13 mouse cellular contexts compared by ENCODE assay signal in genomic region chr5:139418633-139419032, GRCm38 (mm10). TPM values are rescaled to one million over a fixed set of nuclear protein-coding genes. Genes with fewer than 3 reads are reported as not detected.
DNase-seq lines count a peak whose midpoint lies in the region; ATAC-seq and TF ChIP-seq lines count a peak whose summit lies in the region.
"Had no signal": no experiment of that assay in that cellular context is flagged by ENCODE, and none has a peak within 500 bp of the region (broad histone marks: within the 10 kb centered on the region; RNA-seq: fewer than 3 reads in every experiment).

No protein-coding gene starts in this region.

- WGBS in heart, postnatal 0 days: 14% methylated on average over 3 of the region's 3 CpGs
- 10% methylated on average over 3 of the region's 3 CpGs for WGBS in heart, embryonic 11.5 days (ENCODE audit: insufficient replicate concordance)
- WGBS in forebrain, embryonic 10.5 days: 43% methylated on average over 3 of the region's 3 CpGs
- 16% methylated on average over 3 of the region's 3 CpGs for WGBS in limb, embryonic 13.5 days
- WGBS in thymus, adult 2 months: 6% methylated on average over 3 of the region's 3 CpGs

- no peaks in the 10 kb centered on the region for H3K9me3 ChIP-seq in heart, postnatal 0 days (replicated peaks; ENCODE audit: control insufficient read depth, low read length)
- no peaks in the 10 kb centered on the region for H3K9me3 ChIP-seq in heart, embryonic 11.5 days (replicated peaks; ENCODE audit: control insufficient read depth, low read length)
- no peaks in the 10 kb centered on the region; the same call in 1 of the 2 replicates for H3K9me3 ChIP-seq in forebrain, embryonic 10.5 days
- no peaks in the 10 kb centered on the region; the same call in 1 of the 2 replicates for H3K9me3 ChIP-seq in limb, embryonic 13.5 days

- peaks cover 15% of the 10 kb centered on the region; the same call in 1 of the 2 replicates for H3K4me1 ChIP-seq in heart, postnatal 0 days (ENCODE audit: control insufficient read depth, insufficient read depth)
- H3K4me1 ChIP-seq in heart, embryonic 11.5 days (ENCODE audit: control insufficient read depth, insufficient read depth, low read length): peaks cover 14% of the 10 kb centered on the region
- H3K4me1 ChIP-seq in forebrain, embryonic 10.5 days: peaks cover 27% of the 10 kb centered on the region
- peaks cover 43% of the 10 kb centered on the region for H3K4me1 ChIP-seq in limb, embryonic 13.5 days
- peaks cover 38% of the 10 kb centered on the region for H3K4me1 ChIP-seq in thymus, adult 2 months (replicated peaks; ENCODE audit: control insufficient read depth, insufficient read depth, low read length)

- TF ChIP-seq CTCF in heart, postnatal 0 days (IDR thresholded peaks at IDR 0.05; ENCODE audit: low read depth): no peak
- no peak for TF ChIP-seq CTCF in thymus, adult 2 months (IDR thresholded peaks at IDR 0.05; ENCODE audit: borderline replicate concordance, control insufficient read depth, extremely low read depth, insufficient read depth, low read length, poor library complexity)

- peak overlapping the region; percentile 18; the same call in 1 of the 2 replicates for H3K27ac ChIP-seq in heart, postnatal 0 days (ENCODE audit: low read depth)
- no peak overlapping the region for H3K27ac ChIP-seq in heart, embryonic 11.5 days (ENCODE audit: low read depth, low read length)
- H3K27ac ChIP-seq in forebrain, embryonic 10.5 days: peak overlapping the region; percentile 54
- peak overlapping the region; percentile 28; the same call in 1 of the 2 replicates for H3K27ac ChIP-seq in limb, embryonic 13.5 days
- peak overlapping the region; percentile 75 for H3K27ac ChIP-seq in thymus, adult 2 months (ENCODE audit: control insufficient read depth, insufficient read depth, low read length)
- H3K27ac ChIP-seq: heart, adult 2 months had no signal

- ATAC-seq in heart, postnatal 0 days (ENCODE audit: insufficient read depth, low read depth): peak; percentile 52
- no peak for ATAC-seq in heart, embryonic 11.5 days (replicated peaks; ENCODE audit: insufficient number of reproducible peaks, low FRiP score, low TSS enrichment)
- ATAC-seq in limb, embryonic 13.5 days (ENCODE audit: low FRiP score, low read depth): peak; percentile 35
- ATAC-seq: CD4-positive, CD25-positive, alpha-beta regulatory T cell, adult 4 months had no signal

- DNase-seq in heart, postnatal 0 days (ENCODE audit: low spot score): peak; percentile 63
- DNase-seq in forebrain, embryonic 10.5 days (ENCODE audit: extremely low spot score, low spot score): no peak
- peak; percentile 66 for DNase-seq in thymus, adult 2 months
- no peak for DNase-seq in ovary, postnatal 10 days (ENCODE audit: low spot score)
- DNase-seq in left cerebral cortex, postnatal 10 days (ENCODE audit: extremely low spot score in 1 of 2, low spot score in 2 of 2): no peak
- DNase-seq in cerebellum, adult 8-10 months: no peak
- DNase-seq: heart, adult 2 months; lung, postnatal 10 days; right cerebral cortex, postnatal 14 days had no signal

- no peak for TF ChIP-seq EP300 in heart, postnatal 0 days (IDR thresholded peaks at IDR 0.05; ENCODE audit: low read depth)

- no peak overlapping the region; the same call in 1 of the 2 replicates for H3K4me2 ChIP-seq in heart, postnatal 0 days (ENCODE audit: low read depth, low read length)
- H3K4me2 ChIP-seq in heart, embryonic 11.5 days: no peak overlapping the region
- H3K4me2 ChIP-seq in limb, embryonic 13.5 days (replicated peaks): no peak overlapping the region

- H3K9ac ChIP-seq in heart, postnatal 0 days (replicated peaks; ENCODE audit: low read depth, low read length): no peak overlapping the region
- no peak overlapping the region for H3K9ac ChIP-seq in heart, embryonic 11.5 days (ENCODE audit: low read depth, low read length)
- H3K9ac ChIP-seq in limb, embryonic 13.5 days: 0 out of 2 replicates have a peak overlapping the region, but pooled peaks have one; percentile 20

- H3K4me3 ChIP-seq in heart, postnatal 0 days (ENCODE audit: low read depth, low read length): no peak overlapping the region
- H3K4me3 ChIP-seq in heart, embryonic 11.5 days (ENCODE audit: low read depth, low read length): no peak overlapping the region
- H3K4me3 ChIP-seq in forebrain, embryonic 10.5 days: no peak overlapping the region
- H3K4me3 ChIP-seq in limb, embryonic 13.5 days: no peak overlapping the region
- H3K4me3 ChIP-seq in thymus, adult 2 months (ENCODE audit: control insufficient read depth, insufficient read depth, low read length): no peak overlapping the region
- H3K4me3 ChIP-seq: heart, adult 2 months had no signal

- H3K27me3 ChIP-seq in heart, postnatal 0 days (ENCODE audit: control insufficient read depth, insufficient read depth, low read length): no peaks in the 10 kb centered on the region
- peaks cover 48% of the 10 kb centered on the region for H3K27me3 ChIP-seq in heart, embryonic 11.5 days (ENCODE audit: control insufficient read depth, insufficient read depth, low read length)
- H3K27me3 ChIP-seq in forebrain, embryonic 10.5 days (ENCODE audit: poor library complexity, severe bottlenecking): no peaks in the 10 kb centered on the region
- no peaks in the 10 kb centered on the region for H3K27me3 ChIP-seq in limb, embryonic 13.5 days
- no peaks in the 10 kb centered on the region for H3K27me3 ChIP-seq in thymus, adult 2 months (ENCODE audit: control insufficient read depth, insufficient read depth, low read length)

- H3K36me3 ChIP-seq in heart, postnatal 0 days (replicated peaks; ENCODE audit: control insufficient read depth, insufficient read depth, low read length): no peaks in the 10 kb centered on the region
- no peaks in the 10 kb centered on the region for H3K36me3 ChIP-seq in heart, embryonic 11.5 days (ENCODE audit: control insufficient read depth, insufficient read depth, low read length)
- peaks cover 23% of the 10 kb centered on the region for H3K36me3 ChIP-seq in forebrain, embryonic 10.5 days (replicated peaks)
- H3K36me3 ChIP-seq in limb, embryonic 13.5 days: peaks cover 15% of the 10 kb centered on the region; the same call in 1 of the 2 replicates
- no peaks in the 10 kb centered on the region for H3K36me3 ChIP-seq in thymus, adult 2 months (ENCODE audit: control insufficient read depth, insufficient read depth, low read length)

- TF ChIP-seq POLR2A in thymus, adult 2 months (IDR thresholded peaks at IDR 0.05; ENCODE audit: control insufficient read depth, extremely low read depth, insufficient read depth, low read length, poor library complexity): no peak

- intact Hi-C loops in left cerebral cortex, postnatal 10 days (cut with DNase I): no loop called here

RNA-seq across cellular contexts. Expression of gene Gper1, which starts 4.3 kb away (rescaled TPM):
- 1.3 and 4.5 TPM in 2 replicates for total RNA-seq in heart, postnatal 0 days (2014; rRNA removed; ENCODE audit: low replicate concordance)
- 1.0 and 2.0 TPM in 2 replicates for polyA plus RNA-seq in heart, postnatal 0 days (2015; fragmentation: Nextera tagmentation; extraction: Ambion mirVana)
- polyA plus RNA-seq in heart, embryonic 11.5 days (2014; fragmentation: Nextera tagmentation; extraction: Ambion mirVana): 0.57 and 0.72 TPM in 2 replicates
- 0.44 and 0.50 TPM in 2 replicates for polyA plus RNA-seq in forebrain, embryonic 10.5 days (2016; fragmentation: Nextera tagmentation; extraction: Ambion mirVana)
- polyA plus RNA-seq in limb, embryonic 13.5 days (2015; fragmentation: Nextera tagmentation; extraction: Ambion mirVana): 3.5 and 4.6 TPM in 2 replicates
- polyA plus RNA-seq in thymus, adult 2 months (2012; rRNA removed): 1.5 and 2.1 TPM in 2 replicates
- 1 to 10 TPM; 2.9 to 3.3 TPM for total RNA-seq in left cerebral cortex, postnatal 10 days (2021)
- total RNA-seq: common myeloid progenitor, adult 5-6 weeks had no signal
- polyA plus RNA-seq: CD4-positive, CD25-positive, alpha-beta regulatory T cell, adult 4 months had no signal

RNA-seq across cellular contexts. Expression of gene C130050O18Rik, which starts 13.6 kb away (rescaled TPM):
- total RNA-seq in heart, postnatal 0 days (2014; rRNA removed; ENCODE audit: low replicate concordance): 1.7 and 1.8 TPM in 2 replicates
- polyA plus RNA-seq in heart, postnatal 0 days (2015; fragmentation: Nextera tagmentation; extraction: Ambion mirVana): 0.23 and 0.31 TPM in 2 replicates
- 0.17 and 0.21 TPM in 2 replicates for polyA plus RNA-seq in heart, embryonic 11.5 days (2014; fragmentation: Nextera tagmentation; extraction: Ambion mirVana)
- 0.15 and 0.34 TPM in 2 replicates for polyA plus RNA-seq in forebrain, embryonic 10.5 days (2016; fragmentation: Nextera tagmentation; extraction: Ambion mirVana)
- polyA plus RNA-seq in limb, embryonic 13.5 days (2015; fragmentation: Nextera tagmentation; extraction: Ambion mirVana): 3.5 and 3.9 TPM in 2 replicates
- 1.5 and 2.1 TPM in 2 replicates for polyA plus RNA-seq in thymus, adult 2 months (2012; rRNA removed)
- under 1 TPM; 0.24 to 0.28 TPM for total RNA-seq in left cerebral cortex, postnatal 10 days (2021)
- polyA plus RNA-seq: CD4-positive, CD25-positive, alpha-beta regulatory T cell, adult 4 months had no signal

RNA-seq across cellular contexts. Expression of gene Gpr146, which starts 41.1 kb away (rescaled TPM):
- total RNA-seq in heart, postnatal 0 days (2014; rRNA removed; ENCODE audit: low replicate concordance): 38.2 and 39.1 TPM in 2 replicates
- polyA plus RNA-seq in heart, postnatal 0 days (2015; fragmentation: Nextera tagmentation; extraction: Ambion mirVana): 23.0 and 23.7 TPM in 2 replicates
- polyA plus RNA-seq in heart, embryonic 11.5 days (2014; fragmentation: Nextera tagmentation; extraction: Ambion mirVana): 7.2 and 7.5 TPM in 2 replicates
- 1.6 and 1.8 TPM in 2 replicates for polyA plus RNA-seq in forebrain, embryonic 10.5 days (2016; fragmentation: Nextera tagmentation; extraction: Ambion mirVana)
- 1.4 and 1.9 TPM in 2 replicates for polyA plus RNA-seq in limb, embryonic 13.5 days (2015; fragmentation: Nextera tagmentation; extraction: Ambion mirVana)
- polyA plus RNA-seq in thymus, adult 2 months (2012; rRNA removed): 33.9 and 40.1 TPM in 2 replicates
- total RNA-seq in left cerebral cortex, postnatal 10 days (2021): 1 to 10 TPM; 5.7 to 7.5 TPM

RNA-seq across cellular contexts. Expression of gene 3110082I17Rik, which starts 41.7 kb away (rescaled TPM):
- total RNA-seq in heart, postnatal 0 days (2014; rRNA removed; ENCODE audit: low replicate concordance): 5.0 and 5.9 TPM in 2 replicates
- 9.5 and 10.6 TPM in 2 replicates for polyA plus RNA-seq in heart, postnatal 0 days (2015; fragmentation: Nextera tagmentation; extraction: Ambion mirVana)
- 19.3 and 21.9 TPM in 2 replicates for polyA plus RNA-seq in heart, embryonic 11.5 days (2014; fragmentation: Nextera tagmentation; extraction: Ambion mirVana)
- 69.4 and 70.5 TPM in 2 replicates for polyA plus RNA-seq in forebrain, embryonic 10.5 days (2016; fragmentation: Nextera tagmentation; extraction: Ambion mirVana)
- 32.6 and 33.1 TPM in 2 replicates for polyA plus RNA-seq in limb, embryonic 13.5 days (2015; fragmentation: Nextera tagmentation; extraction: Ambion mirVana)
- polyA plus RNA-seq in thymus, adult 2 months (2012; rRNA removed): 7.5 and 8.2 TPM in 2 replicates
- 10 to 100 TPM; 20.1 to 20.2 TPM for total RNA-seq in left cerebral cortex, postnatal 10 days (2021)

Comparison
In these comparisons a context has a peak if more than half of its experiments do, and no peak if none do; other contexts are left out.
1. DNase-seq: peak in heart, postnatal 0 days (single experiment) and thymus, adult 2 months (single experiment); none in forebrain, embryonic 10.5 days (single experiment), ovary, postnatal 10 days (single experiment), left cerebral cortex, postnatal 10 days (0 of 2) and cerebellum, adult 8-10 months (single experiment).